Mouse (Mus musculus) cerebellum, adult 11-12 months (tissue): ENCODE results near the gene Epb41l5.
A peak's percentile ranks its signal among the peaks of the same experiment; 100 is the strongest.

Experiments used
- DNase-seq: peaks from one replicate; pipeline ENCODE4 v3.0.0; 2022

Gene Epb41l5

DNA sequence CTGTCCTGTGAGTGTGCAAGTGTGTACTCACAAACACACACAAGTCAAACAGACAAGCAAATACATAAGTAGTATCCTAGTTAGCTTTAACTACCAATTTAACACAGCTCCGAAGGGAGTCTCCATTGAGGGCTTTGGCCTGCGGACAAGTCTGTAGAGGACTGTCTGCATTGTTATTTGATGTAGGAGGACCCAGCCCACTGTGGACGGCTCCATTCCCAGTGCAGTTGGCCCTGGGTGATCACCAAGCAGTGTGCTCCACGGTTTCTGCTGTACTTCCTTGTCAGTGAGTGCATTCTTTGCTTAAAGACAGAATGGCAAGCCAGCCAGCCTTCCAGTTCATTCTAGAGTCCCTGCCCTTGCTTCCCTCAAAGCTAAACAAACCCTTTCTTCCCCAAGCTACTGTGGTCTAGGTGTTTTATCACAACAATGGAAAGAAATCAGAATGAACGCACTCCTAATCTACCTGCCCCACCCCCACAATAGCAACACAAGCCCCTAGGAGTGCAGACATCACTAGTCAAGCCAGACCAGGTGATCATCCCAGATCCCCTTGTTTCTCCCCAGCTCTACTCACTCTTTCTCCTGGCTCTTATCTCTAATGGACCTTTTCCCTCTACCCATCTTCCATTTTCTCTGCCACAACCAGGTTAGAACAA lies 151.3 kb downstream of the Epb41l5 start:
- no peak for DNase-seq

DNA sequence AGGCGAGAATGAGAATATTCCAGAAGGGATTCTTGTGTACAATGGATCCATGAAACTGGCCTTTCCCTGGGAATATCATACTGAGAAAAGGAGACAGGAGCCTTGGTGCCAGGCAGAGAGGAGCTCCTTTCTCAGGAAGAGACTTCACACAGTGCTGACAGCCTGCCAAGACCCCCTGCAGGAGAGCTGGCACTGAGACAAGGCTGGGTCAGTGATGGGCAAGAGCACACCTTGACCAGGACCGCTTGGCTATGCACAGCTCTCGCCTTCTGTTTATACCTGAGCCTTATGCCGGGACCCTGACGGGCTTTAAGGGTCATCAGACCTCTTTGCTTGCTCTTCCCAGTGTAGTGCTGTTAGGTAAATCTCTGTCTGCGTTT lies 153.4 kb downstream of the Epb41l5 start:
- DNase-seq: peak; percentile 90
